Mouse (Mus musculus) neural tube, embryonic 15.5 days (tissue): ENCODE data around the gene Gm3526. TPM values are rescaled to one million over a fixed set of nuclear protein-coding genes. Genes with fewer than 3 reads are reported as not detected.
"Not testable (repeated sequence)": the region's sequence is repeated elsewhere in the genome, so short reads cannot be mapped to it uniquely, and the experiment has no call there.

ENCODE experiments used
- ATAC-seq: fragments of 200-750 bp; cut with Nextera tagmentation; 2 replicates; pipeline ENCODE4 v1.8.0; 2017; ENCODE audit warnings: mild to moderate bottlenecking, moderate TSS enrichment, moderate library complexity; ENCODE audit not compliant: low FRiP score
- H3K27ac ChIP-seq: fragments of 300-500 bp; sonication (generic); replicated peaks from 2 replicates; pipeline ENCODE4 v1.5.1; 2015; ENCODE audit warnings: mild to moderate bottlenecking, inconsistent platforms
- H3K27me3 ChIP-seq: fragments of 300-500 bp; sonication (generic); replicated peaks from 2 replicates; pipeline ENCODE4 v1.6.1; 2015; ENCODE audit warnings: inconsistent platforms
- H3K36me3 ChIP-seq: fragments of 300-500 bp; sonication (generic); 2 replicates; pipeline ENCODE4 v1.6.1; 2015; ENCODE audit warnings: inconsistent platforms
- H3K4me1 ChIP-seq: fragments of 300-500 bp; sonication (generic); 2 replicates; pipeline ENCODE4 v1.6.1; 2015; ENCODE audit warnings: inconsistent platforms
- H3K4me2 ChIP-seq: fragments of 300-500 bp; sonication (generic); 2 replicates; pipeline ENCODE4 v1.6.1; 2015; ENCODE audit warnings: inconsistent platforms, mild to moderate bottlenecking, moderate library complexity
- H3K4me3 ChIP-seq: fragments of 300-500 bp; sonication (generic); replicated peaks from 2 replicates; pipeline ENCODE4 v1.5.1; 2015; ENCODE audit warnings: mild to moderate bottlenecking, inconsistent platforms
- H3K9ac ChIP-seq: fragments of 300-500 bp; sonication (generic); replicated peaks from 2 replicates; pipeline ENCODE4 v1.6.1; 2015; ENCODE audit warnings: mild to moderate bottlenecking, inconsistent platforms
- H3K9me3 ChIP-seq: fragments of 300-500 bp; sonication (generic); replicated peaks from 2 replicates; pipeline ENCODE4 v1.6.1; 2016; ENCODE audit warnings: inconsistent platforms
- WGBS: fragments of 180-500 bp; shearing (Covaris S2); methylation state at CpG from one replicate; pipeline ENCODE4 v1.1.7; 2015; ENCODE audit warnings: mixed read lengths; 5-methylcytosine and 5-hydroxymethylcytosine counted together
- polyA plus RNA-seq: library from polyadenylated mRNA; unstranded; fragments of >200 nt; fragmentation: Nextera tagmentation; extraction: Ambion mirVana; gene quantifications from 2 replicates; pipeline ENCODE4 v1.2.1, GENCODE M21; 2015

The Gm3526 gene
- 0.17 TPM in 1 of 2 replicates, not detected in the other for polyA plus RNA-seq

GRCm38 (mm10) chr14:5260480-5260879, at the start of gene Gm3526:
TSS of gene Gm3526 (minus strand) at chr14:5260580.
- H3K9ac ChIP-seq, H3K36me3 ChIP-seq, H3K4me1 ChIP-seq, H3K4me2 ChIP-seq, ATAC-seq, H3K27ac ChIP-seq, H3K27me3 ChIP-seq, H3K4me3 ChIP-seq, H3K9me3 ChIP-seq: not testable (repeated sequence)
- no CpG with 5 or more reads among the region's 1 CpGs for WGBS

Other genes with a start within 250 kb of the Gm3526 start
- gene Gm3298, start 244.7 kb downstream of the Gm3526 start, polyA plus RNA-seq, result 0.63 TPM in 1 of 2 replicates, not detected in the other
- not detected in 2 replicates for gene 4930555G01Rik, start 210.0 kb downstream of the Gm3526 start, polyA plus RNA-seq
- 8.8 and 11.6 TPM in 2 replicates for gene Gm8281, start 189.5 kb downstream of the Gm3526 start, polyA plus RNA-seq
- gene Gm8279, start 129.1 kb downstream of the Gm3526 start, polyA plus RNA-seq, result not detected in 2 replicates
- gene Gm3317, start 96.0 kb downstream of the Gm3526 start, polyA plus RNA-seq, result not detected in 2 replicates
- gene Gm8271, start 74.8 kb downstream of the Gm3526 start, polyA plus RNA-seq, result not detected in 2 replicates
- gene Gm3542, start 74.3 kb upstream of the Gm3526 start, polyA plus RNA-seq, result not detected in 2 replicates
- 1.2 and 1.8 TPM in 2 replicates for gene Gm3500, start 128.5 kb upstream of the Gm3526 start, polyA plus RNA-seq
- 3.5 TPM in 1 of 2 replicates, not detected in the other for gene Gm3194, start 194.9 kb upstream of the Gm3526 start, polyA plus RNA-seq
- not detected in 2 replicates for gene Gm8246, start 217.2 kb upstream of the Gm3526 start, polyA plus RNA-seq
- 0.13 TPM in 1 of 2 replicates, not detected in the other for gene Gm3187, start 223.6 kb upstream of the Gm3526 start, polyA plus RNA-seq
- gene Gm3488, start 241.1 kb upstream of the Gm3526 start, polyA plus RNA-seq, result 12.8 and 16.2 TPM in 2 replicates